Mouse (Mus musculus): ENCODE results near the gene Tspan17.

- TF ChIP-seq CTCF (IDR thresholded peaks at IDR 0.05; ENCODE audit: low read depth, low read length) (no peak), POLR2A (IDR thresholded peaks at IDR 0.05; ENCODE audit: borderline replicate concordance, low read depth, low read length) (no peak)
These were observed 8.6 kb upstream of the Tspan17 start for GRCm38 (mm10) chr13:54780592-54780991.
